Mouse (Mus musculus) embryonic facial prominence, embryonic 12.5 days (tissue): Measurements from ENCODE around the gene Armc9. TPM values are rescaled to one million over a fixed set of nuclear protein-coding genes. Genes with fewer than 3 reads are reported as not detected.
A peak's percentile ranks its signal among the peaks of the same experiment; 100 is the strongest.

Source experiments
- ATAC-seq: fragments of 200-750 bp; cut with Nextera tagmentation; 2 replicates; pipeline ENCODE4 v1.8.0; 2017; ENCODE audit not compliant: insufficient number of reproducible peaks, insufficient read depth, low FRiP score, low TSS enrichment
- H3K27ac ChIP-seq: fragments of 300-500 bp; sonication (generic); 2 replicates; pipeline ENCODE4 v1.5.1; 2016; ENCODE audit warnings: mild to moderate bottlenecking
- H3K27me3 ChIP-seq: fragments of 300-500 bp; sonication (generic); 2 replicates; pipeline ENCODE4 v1.6.1; 2016; ENCODE audit warnings: mild to moderate bottlenecking, moderate library complexity
- H3K36me3 ChIP-seq: fragments of 300-500 bp; sonication (generic); 2 replicates; pipeline ENCODE4 v1.6.1; 2016; ENCODE audit warnings: mild to moderate bottlenecking
- H3K4me1 ChIP-seq: fragments of 300-500 bp; sonication (generic); 2 replicates; pipeline ENCODE4 v1.6.1; 2016
- H3K4me2 ChIP-seq: fragments of 300-500 bp; sonication (generic); replicated peaks from 2 replicates; pipeline ENCODE4 v1.6.1; 2016; ENCODE audit warnings: mild to moderate bottlenecking, moderate library complexity
- H3K4me3 ChIP-seq: fragments of 300-500 bp; sonication (generic); 2 replicates; pipeline ENCODE4 v1.5.1; 2016; ENCODE audit warnings: mild to moderate bottlenecking
- H3K9ac ChIP-seq: fragments of 300-500 bp; sonication (generic); 2 replicates; pipeline ENCODE4 v1.6.1; 2016; ENCODE audit warnings: mild to moderate bottlenecking, moderate library complexity
- H3K9me3 ChIP-seq: fragments of 300-500 bp; sonication (generic); 2 replicates; pipeline ENCODE4 v1.6.1; 2016; ENCODE audit warnings: mild to moderate bottlenecking, moderate library complexity
- WGBS: fragments of 180-500 bp; shearing (Covaris S2); methylation state at CpG from one replicate; pipeline ENCODE4 v1.1.7; 2016; 5-methylcytosine and 5-hydroxymethylcytosine counted together
- polyA plus RNA-seq: library from polyadenylated mRNA; unstranded; fragments of >200 nt; fragmentation: Nextera tagmentation; extraction: Ambion mirVana; gene quantifications from 2 replicates; pipeline ENCODE4 v1.2.1, GENCODE M21; 2016

The Armc9 gene
- polyA plus RNA-seq: 35.4 and 36.2 TPM in 2 replicates

DNA sequence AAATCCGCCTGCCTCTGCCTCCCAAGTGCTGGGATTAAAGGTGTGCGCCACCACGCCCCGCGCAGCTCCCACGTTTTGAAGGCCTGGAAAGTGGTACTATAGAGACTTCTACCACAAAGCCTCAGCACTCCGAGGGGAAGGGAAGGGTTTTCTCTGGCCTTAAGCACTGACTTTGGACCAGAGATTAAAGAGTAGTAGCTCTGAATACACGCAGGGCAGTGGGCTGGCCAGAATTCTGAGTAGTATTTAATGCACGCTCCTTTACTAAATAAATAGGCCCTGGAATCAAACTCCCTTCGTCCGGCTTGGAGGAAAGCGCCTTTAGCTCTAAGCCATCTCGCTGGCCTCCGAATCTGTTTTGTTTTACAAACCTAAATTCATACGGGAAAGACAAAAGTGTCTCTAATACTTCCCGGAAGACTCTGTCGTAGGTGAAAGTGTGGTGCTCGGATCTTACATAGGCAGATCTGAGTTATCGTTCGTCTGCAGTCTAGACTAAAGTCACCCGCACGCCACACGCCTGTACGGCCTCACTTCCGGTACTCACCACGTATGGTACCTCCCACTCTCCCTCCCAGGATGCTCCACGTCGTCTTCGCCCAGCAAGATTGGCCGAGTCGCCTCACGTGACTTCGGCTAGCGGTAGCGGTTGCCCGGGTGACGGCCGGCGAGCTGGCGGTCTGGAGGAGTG is at the start of gene Armc9:
Armc9 (plus strand) TSS at position 648 of the 691 bp plus-strand sequence.
- 4% methylated on average over 40 of the region's 40 CpGs for WGBS
- peak within 1 kb of the TSS; percentile 66 for H3K27ac ChIP-seq
- H3K4me2 ChIP-seq: peak within 1 kb of the TSS; percentile 81
- peak within 1 kb of the TSS; percentile 85 for H3K9ac ChIP-seq
- peaks cover 8% of the 10 kb centered on the region; the same call in 1 of the 2 replicates for H3K4me1 ChIP-seq
- no peaks in the 10 kb centered on the region for H3K9me3 ChIP-seq
- no peaks in the 10 kb centered on the region for H3K36me3 ChIP-seq
- H3K4me3 ChIP-seq: peak within 1 kb of the TSS; percentile 79
- no peaks in the 10 kb centered on the region for H3K27me3 ChIP-seq
- ATAC-seq: peak; percentile 99

DNA sequence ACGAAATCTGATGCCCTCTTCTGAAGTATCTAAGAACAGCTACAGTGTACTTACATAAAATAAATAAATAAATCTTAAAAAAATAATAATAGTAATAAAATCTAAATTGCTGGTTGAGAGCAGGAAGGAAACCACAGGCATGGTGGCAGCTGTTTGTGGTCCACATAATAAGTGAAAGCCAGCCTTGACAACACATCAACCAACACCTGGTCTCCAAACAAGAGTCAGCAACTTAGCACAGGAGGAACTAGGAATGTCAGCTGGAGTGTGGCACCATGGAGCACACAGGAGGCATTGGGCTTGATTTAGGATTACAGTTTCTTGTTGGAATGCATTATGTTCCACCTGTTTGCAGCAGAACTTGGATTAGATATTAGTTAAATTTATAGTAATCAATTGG is 49.5 kb upstream of the Armc9 start:
- Histone ChIP-seq H3K36me3 (peaks cover 13% of the 10 kb centered on the region; the same call in 1 of the 2 replicates), H3K4me2 (no peak overlapping the region), H3K9ac (no peak overlapping the region), H3K27me3 (no peaks in the 10 kb centered on the region), H3K27ac (no peak overlapping the region), H3K4me3 (no peak overlapping the region), H3K9me3 (no peaks in the 10 kb centered on the region), H3K4me1 (no peaks in the 10 kb centered on the region)
- WGBS: 96% methylated on average over 1 of the region's 1 CpGs
- ATAC-seq: no peak

DNA sequence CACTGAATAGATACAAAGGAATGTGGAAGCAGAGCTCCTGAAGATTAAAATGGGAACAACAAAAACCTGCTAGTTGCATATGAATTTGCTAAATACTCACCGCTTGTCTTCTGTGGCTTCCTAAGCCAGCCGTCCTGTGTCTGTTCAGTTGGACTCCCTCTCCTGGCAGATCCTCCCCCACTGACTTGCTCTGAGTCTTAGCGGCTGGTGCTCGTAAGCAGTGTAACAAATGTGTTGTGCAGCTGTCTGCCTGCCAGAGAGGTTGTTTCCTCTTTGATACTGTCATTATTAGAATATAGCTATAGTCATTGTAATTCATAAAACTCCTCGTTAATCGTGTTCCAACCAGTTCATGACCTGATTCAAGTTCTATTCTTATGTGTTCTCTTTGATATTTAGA is 42.8 kb upstream of the Armc9 start, which contains the start of gene Htr2b:
Htr2b (minus strand) TSS at position 192 of the 400 bp plus-strand sequence.
- Histone ChIP-seq H3K4me1 (no peaks in the 10 kb centered on the region), H3K27ac (no peak within 1 kb of the TSS), H3K27me3 (no peaks in the 10 kb centered on the region), H3K36me3 (peaks cover 9% of the 10 kb centered on the region; the same call in 1 of the 2 replicates), H3K4me2 (no peak within 1 kb of the TSS), H3K9me3 (no peaks in the 10 kb centered on the region), H3K4me3 (no peak within 1 kb of the TSS), H3K9ac (no peak within 1 kb of the TSS)
- no peak for ATAC-seq
- WGBS: 73% methylated on average over 6 of the region's 6 CpGs

DNA sequence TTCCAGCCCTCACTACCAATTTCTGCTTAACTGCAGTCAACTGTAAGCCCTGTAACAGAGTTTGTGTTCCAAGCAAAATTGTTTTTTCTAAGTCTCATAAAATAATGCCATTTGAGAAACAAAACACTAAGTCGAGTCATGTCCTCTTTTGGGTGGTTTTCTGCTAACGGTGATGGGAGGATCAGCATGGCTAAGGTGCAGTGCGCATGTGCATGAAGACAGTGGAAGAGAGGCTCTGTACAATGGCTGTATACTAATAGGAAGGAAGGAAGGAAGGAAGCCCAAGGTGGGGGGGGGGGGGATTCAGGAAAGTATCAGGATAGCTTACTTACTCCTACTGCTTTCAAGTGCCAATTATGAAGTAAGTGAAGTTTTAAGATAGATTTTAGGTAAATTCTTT is 40.4 kb upstream of the Armc9 start:
- Histone ChIP-seq H3K36me3 (peaks cover 28% of the 10 kb centered on the region), H3K9ac (no peak overlapping the region), H3K27me3 (no peaks in the 10 kb centered on the region), H3K4me1 (no peaks in the 10 kb centered on the region), H3K9me3 (no peaks in the 10 kb centered on the region), H3K27ac (no peak overlapping the region), H3K4me2 (no peak overlapping the region), H3K4me3 (no peak overlapping the region)
- WGBS: 89% methylated on average over 3 of the region's 3 CpGs
- ATAC-seq: no peak

DNA sequence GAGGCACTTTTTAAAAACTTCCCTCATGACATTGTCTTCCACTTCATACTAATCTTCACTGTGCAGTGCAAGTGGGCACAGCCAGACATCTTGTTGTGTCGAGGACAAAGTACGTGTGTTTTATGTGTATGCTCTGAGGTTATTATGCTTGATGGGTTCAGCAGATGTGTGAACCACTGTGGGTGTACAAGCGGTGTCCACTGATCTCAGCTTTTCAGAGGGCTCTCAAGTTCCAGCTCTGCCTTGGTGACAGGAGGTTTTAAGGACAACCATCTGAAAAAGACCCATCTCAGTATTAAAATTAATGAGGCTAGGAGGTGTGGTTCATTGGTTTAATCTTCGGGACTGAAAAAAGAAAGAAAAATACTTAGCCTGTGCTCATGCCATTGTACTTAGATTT is 35.0 kb upstream of the Armc9 start:
- Histone ChIP-seq H3K4me1 (no peaks in the 10 kb centered on the region), H3K9me3 (no peaks in the 10 kb centered on the region), H3K36me3 (peaks cover 48% of the 10 kb centered on the region), H3K9ac (no peak overlapping the region), H3K4me3 (no peak overlapping the region), H3K27me3 (no peaks in the 10 kb centered on the region), H3K27ac (no peak overlapping the region), H3K4me2 (no peak overlapping the region)
- WGBS: 89% methylated on average over 4 of the region's 4 CpGs
- ATAC-seq: no peak

DNA sequence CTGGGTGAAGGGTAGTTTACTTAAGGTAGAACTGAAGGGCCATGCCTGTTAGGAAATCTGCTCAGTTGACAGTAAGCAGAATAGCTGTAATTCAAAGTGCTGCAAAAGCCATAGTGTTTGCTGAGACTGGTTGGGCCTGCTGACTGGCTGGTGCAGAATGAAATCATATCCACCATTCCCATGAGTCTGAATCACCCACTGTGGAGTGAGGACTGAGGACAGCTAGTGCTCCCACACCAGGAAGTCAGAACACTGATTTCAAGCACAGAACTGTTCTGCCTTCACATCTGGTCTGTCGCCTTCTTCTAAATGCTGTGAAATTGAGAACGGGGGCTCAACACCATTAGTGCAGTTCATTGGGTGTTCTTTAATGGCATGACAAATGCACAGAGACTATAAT is 28.5 kb upstream of the Armc9 start:
- Histone ChIP-seq H3K27ac (no peak overlapping the region), H3K4me2 (no peak overlapping the region), H3K9ac (no peak overlapping the region), H3K9me3 (no peaks in the 10 kb centered on the region), H3K4me1 (no peaks in the 10 kb centered on the region), H3K4me3 (no peak overlapping the region), H3K27me3 (no peaks in the 10 kb centered on the region), H3K36me3 (peaks cover 60% of the 10 kb centered on the region)
- 94% methylated on average over 2 of the region's 2 CpGs for WGBS
- no peak for ATAC-seq

DNA sequence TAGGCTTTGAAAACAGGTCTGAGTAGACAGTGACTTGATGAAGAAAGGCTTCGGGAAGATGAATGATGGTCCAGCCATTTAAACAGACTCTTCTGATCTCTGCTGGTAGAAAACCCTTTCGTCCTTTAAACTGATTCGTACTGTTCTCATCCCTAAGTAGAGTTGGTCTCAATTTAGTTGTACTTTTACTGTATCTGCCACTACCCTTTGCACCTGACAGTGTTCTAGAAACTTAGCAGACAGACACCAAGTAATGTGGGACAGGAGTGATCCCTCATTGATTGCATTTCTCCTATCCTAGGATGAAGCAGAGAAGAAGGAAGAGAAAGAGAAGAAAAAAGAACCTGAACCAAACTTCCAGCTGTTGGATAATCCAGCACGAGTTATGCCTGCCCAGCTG is 21.2 kb upstream of the Armc9 start, which contains the start of gene Gm21972:
Gm21972 (plus strand) TSS at position 301 of the 400 bp plus-strand sequence.
- H3K4me3 ChIP-seq: no peak within 1 kb of the TSS
- H3K27ac ChIP-seq: no peak within 1 kb of the TSS
- no peaks in the 10 kb centered on the region for H3K9me3 ChIP-seq
- H3K4me1 ChIP-seq: no peaks in the 10 kb centered on the region
- no peak within 1 kb of the TSS for H3K4me2 ChIP-seq
- 94% methylated on average over 4 of the region's 4 CpGs for WGBS
- peaks cover 77% of the 10 kb centered on the region for H3K36me3 ChIP-seq
- H3K27me3 ChIP-seq: no peaks in the 10 kb centered on the region
- H3K9ac ChIP-seq: no peak within 1 kb of the TSS
- no peak for ATAC-seq

DNA sequence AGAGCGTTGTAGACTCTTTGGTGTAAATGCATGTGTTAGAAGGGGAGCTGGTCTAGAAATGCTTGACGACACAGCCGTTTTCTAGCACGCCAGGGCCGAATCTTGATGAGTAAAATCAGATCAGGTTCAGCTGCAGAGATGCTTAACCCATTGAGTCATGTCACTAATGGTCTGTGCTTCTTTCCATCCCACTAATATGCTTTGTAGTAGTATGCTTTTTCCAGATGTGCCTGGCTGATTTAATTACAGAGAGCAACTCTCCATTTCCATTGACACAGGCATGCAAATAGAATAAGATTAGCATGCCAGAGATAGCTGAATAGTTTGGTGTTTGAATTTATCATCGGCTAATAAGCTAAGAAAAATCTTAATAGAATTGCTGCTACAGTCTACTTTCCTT is 19.3 kb upstream of the Armc9 start:
- H3K36me3 ChIP-seq: peaks cover 75% of the 10 kb centered on the region
- no peak overlapping the region for H3K27ac ChIP-seq
- H3K4me3 ChIP-seq: no peak overlapping the region
- no peaks in the 10 kb centered on the region for H3K9me3 ChIP-seq
- H3K4me1 ChIP-seq: no peaks in the 10 kb centered on the region
- H3K27me3 ChIP-seq: no peaks in the 10 kb centered on the region
- H3K4me2 ChIP-seq: no peak overlapping the region
- ATAC-seq: no peak
- 90% methylated on average over 6 of the region's 6 CpGs for WGBS
- H3K9ac ChIP-seq: no peak overlapping the region

DNA sequence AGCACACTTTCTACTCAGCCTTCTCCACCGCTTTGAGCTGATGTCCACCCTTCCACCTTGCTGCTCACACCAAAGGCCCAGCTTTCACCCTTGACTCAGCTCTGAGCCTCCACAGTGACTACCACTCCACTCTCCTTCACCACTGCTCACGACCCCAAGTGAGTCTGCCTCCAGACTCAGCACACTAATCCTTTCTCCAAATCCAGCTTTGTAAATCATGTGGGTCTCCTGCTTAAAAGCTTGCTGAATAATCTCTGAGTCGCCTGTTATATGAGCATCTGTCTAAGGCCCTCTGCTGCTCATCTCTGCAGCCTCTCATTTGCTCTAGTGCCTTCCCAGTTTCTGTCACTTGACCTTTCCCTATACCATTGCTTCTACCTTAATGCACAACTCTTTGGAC is 13.5 kb upstream of the Armc9 start:
- no peak overlapping the region for H3K27ac ChIP-seq
- no peak overlapping the region for H3K4me2 ChIP-seq
- H3K36me3 ChIP-seq: peaks cover 39% of the 10 kb centered on the region
- WGBS: 87% methylated on average over 3 of the region's 3 CpGs
- H3K9me3 ChIP-seq: no peaks in the 10 kb centered on the region
- no peaks in the 10 kb centered on the region for H3K4me1 ChIP-seq
- no peak for ATAC-seq
- H3K4me3 ChIP-seq: no peak overlapping the region
- H3K9ac ChIP-seq: no peak overlapping the region
- no peaks in the 10 kb centered on the region for H3K27me3 ChIP-seq

DNA sequence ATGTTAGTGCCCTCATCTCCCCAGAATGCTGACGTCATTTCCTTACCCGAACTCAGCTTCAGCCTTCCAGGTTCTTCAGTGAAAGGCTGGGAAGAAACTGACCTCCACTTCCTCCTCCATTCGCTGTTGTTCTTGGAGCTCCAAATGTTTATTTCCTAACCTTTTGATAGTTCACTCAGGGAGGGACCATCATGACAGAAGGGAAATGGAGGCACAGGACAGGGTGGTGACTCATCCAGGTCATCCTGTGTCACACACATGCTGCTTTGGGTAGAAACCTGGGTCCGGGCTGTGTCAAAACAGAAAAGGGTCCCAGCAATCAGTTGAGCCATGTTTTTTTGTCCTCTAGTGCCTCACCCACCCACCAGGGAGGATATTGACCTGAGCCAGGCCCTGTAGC is 11.4 kb upstream of the Armc9 start:
- H3K4me1 ChIP-seq: no peaks in the 10 kb centered on the region
- no peak overlapping the region for H3K27ac ChIP-seq
- no peaks in the 10 kb centered on the region for H3K9me3 ChIP-seq
- H3K9ac ChIP-seq: no peak overlapping the region
- no peak overlapping the region for H3K4me2 ChIP-seq
- H3K27me3 ChIP-seq: no peaks in the 10 kb centered on the region
- 86% methylated on average over 4 of the region's 4 CpGs for WGBS
- H3K4me3 ChIP-seq: no peak overlapping the region
- no peak for ATAC-seq
- H3K36me3 ChIP-seq: peaks cover 22% of the 10 kb centered on the region

DNA sequence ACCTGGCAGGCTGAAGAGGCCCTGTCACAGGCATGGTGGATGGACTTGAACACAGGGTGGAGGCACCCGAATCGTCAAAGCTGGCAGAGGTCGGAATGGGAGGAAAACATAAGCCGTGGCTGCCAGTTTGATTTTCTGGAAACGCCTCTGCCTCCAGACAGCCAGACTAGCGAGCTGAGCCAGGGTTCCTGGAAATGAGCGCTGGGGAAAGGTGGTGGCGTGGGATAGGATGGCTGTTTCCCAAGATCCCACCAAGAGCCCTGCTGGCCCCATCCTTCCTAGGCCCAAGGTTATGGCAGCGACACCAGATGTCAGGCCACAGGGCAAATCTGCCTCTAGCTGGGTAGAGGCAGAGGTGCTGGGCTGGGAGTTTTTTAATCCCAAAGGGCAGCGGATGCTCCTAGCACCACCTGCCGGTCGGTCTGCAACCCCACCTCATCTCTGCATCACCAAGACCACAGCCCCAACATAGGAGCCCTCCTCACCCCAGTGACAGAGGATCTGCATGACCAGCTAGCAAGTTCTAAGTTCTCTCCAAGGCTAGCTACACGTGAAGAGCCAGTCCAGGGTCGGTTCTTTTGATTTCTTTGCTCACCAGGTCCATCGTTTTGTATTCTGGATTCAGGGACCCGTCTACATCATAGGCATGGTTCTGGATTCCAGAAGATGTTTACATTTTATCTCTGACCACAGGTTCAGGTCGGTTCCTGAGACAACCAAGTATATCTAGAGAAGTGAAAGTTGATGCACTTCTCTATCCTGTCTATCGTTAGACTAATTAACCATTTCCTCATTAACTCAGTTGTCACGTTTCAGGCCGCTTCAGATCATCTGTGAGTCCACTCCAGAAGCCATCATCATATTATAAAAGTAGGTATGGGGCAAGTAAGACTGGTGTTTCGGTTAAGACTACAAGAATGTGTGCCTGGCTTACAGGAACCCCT is 10.3 kb upstream of the Armc9 start:
- Histone ChIP-seq H3K4me1 (no peaks in the 10 kb centered on the region), H3K36me3 (peaks cover 12% of the 10 kb centered on the region), H3K4me3 (no peak overlapping the region), H3K9ac (no peak overlapping the region), H3K27me3 (no peaks in the 10 kb centered on the region), H3K27ac (no peak overlapping the region), H3K9me3 (no peaks in the 10 kb centered on the region), H3K4me2 (no peak overlapping the region)
- 78% methylated on average over 21 of the region's 21 CpGs for whole genome bisulfite sequencing
- no peak for ATAC-seq

DNA sequence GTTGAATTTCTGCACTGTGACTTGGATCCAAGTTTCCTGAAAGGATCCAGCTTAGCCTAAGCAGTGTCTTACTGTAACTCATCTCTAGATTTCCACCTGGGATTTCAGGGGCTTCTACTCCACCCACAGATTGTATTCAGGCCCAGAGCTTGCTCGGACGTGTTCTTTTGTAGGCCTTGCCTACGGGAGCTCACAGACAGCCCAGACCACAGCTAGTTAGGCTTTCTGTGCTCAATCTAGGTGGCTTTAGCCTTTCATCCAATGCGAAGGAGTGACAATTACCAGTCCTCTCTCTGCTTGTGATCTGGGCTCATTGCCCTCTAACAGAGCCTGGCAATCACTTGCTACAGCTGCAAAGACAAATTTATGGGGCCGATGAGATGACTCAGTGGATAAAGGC is 8.3 kb upstream of the Armc9 start:
- Histone ChIP-seq H3K4me1 (no peaks in the 10 kb centered on the region), H3K9ac (no peak overlapping the region), H3K27me3 (no peaks in the 10 kb centered on the region), H3K36me3 (no peaks in the 10 kb centered on the region; the same call in 1 of the 2 replicates), H3K4me3 (no peak overlapping the region), H3K4me2 (no peak overlapping the region), H3K27ac (no peak overlapping the region), H3K9me3 (no peaks in the 10 kb centered on the region)
- no peak for ATAC-seq
- 86% methylated on average over 5 of the region's 5 CpGs for WGBS
